Mouse (Mus musculus) ES-E14 (cell line): ENCODE data around the gene Armc12. TPM values are rescaled to one million over a fixed set of nuclear protein-coding genes. Genes with fewer than 3 reads are reported as not detected.

Experiments
- DNase-seq: peaks from one replicate; pipeline ENCODE4 v3.0.0-alpha.2; 2013; ENCODE audit warnings: low read depth, low spot score
- H3K27ac ChIP-seq: 2 replicates; pipeline ENCODE4 v1.5.1; 2012; ENCODE audit warnings: low read depth, mild to moderate bottlenecking, low read length, moderate library complexity, mixed read lengths; ENCODE audit not compliant: poor library complexity, insufficient read depth, severe bottlenecking
- H3K36me3 ChIP-seq: 2 replicates; pipeline ENCODE4 v1.6.1; 2012; ENCODE audit warnings: mild to moderate bottlenecking, low read length, moderate library complexity, mixed read lengths; ENCODE audit not compliant: control insufficient read depth, poor library complexity, insufficient read depth, severe bottlenecking
- H3K4me1 ChIP-seq, 2 experiments: fragments of 150-350 bp in 1 of 2; sonication (generic) in 1 of 2; 2 replicates each; pipeline ENCODE4 v1.6.1; 2012; ENCODE audit warnings: low read length in 2 of 2, mild to moderate bottlenecking in 1 of 2, mixed read lengths in 1 of 2; ENCODE audit not compliant: control insufficient read depth in 2 of 2, insufficient read depth in 2 of 2, poor library complexity in 1 of 2
- H3K4me3 ChIP-seq, 2 experiments: fragments of 150-350 bp in 1 of 2; sonication (generic) in 1 of 2; 2 replicates each; pipeline ENCODE4 v1.5.1; 2012; ENCODE audit warnings: low read length in 2 of 2, low read depth in 1 of 2, mild to moderate bottlenecking in 1 of 2, mixed read lengths in 1 of 2; ENCODE audit not compliant: insufficient read depth in 1 of 2, poor library complexity in 1 of 2, severe bottlenecking in 1 of 2
- H3K9ac ChIP-seq: 2 replicates; pipeline ENCODE4 v1.6.1; 2012; ENCODE audit warnings: low read depth, mild to moderate bottlenecking, low read length, mixed read lengths; ENCODE audit not compliant: poor library complexity, insufficient read depth, severe bottlenecking
- H3K9me3 ChIP-seq: fragments of 150-350 bp; sonication (generic); 2 replicates; pipeline ENCODE4 v1.6.1; 2012; ENCODE audit warnings: low read depth, mild to moderate bottlenecking, low read length; ENCODE audit not compliant: control insufficient read depth, insufficient read depth
- CHD2 ChIP-seq: IDR thresholded peaks from 2 replicates; pipeline ENCODE4 v1.6.1; 2014; ENCODE audit warnings: mild to moderate bottlenecking, low read depth, low read length, inconsistent platforms
- HCFC1 ChIP-seq: IDR thresholded peaks from 2 replicates; pipeline ENCODE4 v1.6.1; 2012; ENCODE audit warnings: low read length, inconsistent platforms, borderline replicate concordance; ENCODE audit not compliant: insufficient read depth
- MAFK ChIP-seq: IDR thresholded peaks from 2 replicates; pipeline ENCODE4 v1.6.1; 2014; ENCODE audit warnings: mild to moderate bottlenecking, low read depth, low read length, inconsistent platforms; ENCODE audit not compliant: insufficient read depth
- ZC3H11A ChIP-seq: IDR thresholded peaks from 2 replicates; pipeline ENCODE4 v1.6.1; 2012; ENCODE audit warnings: low read depth, mild to moderate bottlenecking, inconsistent platforms, low read length, borderline replicate concordance
- ZNF384 ChIP-seq: IDR thresholded peaks from 2 replicates; pipeline ENCODE4 v1.6.1; 2012; ENCODE audit warnings: low read depth, low read length, inconsistent platforms
- in situ Hi-C, 2 experiments: fragments of 600-800 bp; cut with MboI; formaldehyde crosslinking; loops; one replicate each; pipeline ENCODE4 v1.15.1; 2025; ENCODE audit warnings: low sequenced_read_pairs in 2 of 2, inconsistent platforms in 1 of 2; ENCODE audit not compliant: unreplicated experiment in 2 of 2
- total RNA-seq: library from RNA; depleted of rRNA; stranded (reverse); fragments of 300-350 nt; gene quantifications from 2 replicates; pipeline ENCODE4 v1.2.3, GENCODE M21; 2012; rRNA removed

The Armc12 gene
- total RNA-seq, 1 experiment = not detected

- TF ChIP-seq HCFC1 = no peak
- no peak for TF ChIP-seq ZC3H11A
- TF ChIP-seq CHD2 = no peak
- no peak for TF ChIP-seq ZNF384
- no peak for TF ChIP-seq MAFK
- H3K4me3 ChIP-seq = no peak overlapping the region
- H3K36me3 ChIP-seq = peaks cover 53% of the 10 kb centered on the region
- no peak for DNase-seq
- in situ Hi-C loops = no loop called here
- no peaks in the 10 kb centered on the region for H3K9me3 ChIP-seq
- H3K27ac ChIP-seq = peak overlapping the region; percentile 48; the same call in 1 of the 2 replicates
- peaks cover 10 to 45% of the 10 kb centered on the region in 2 experiments for H3K4me1 ChIP-seq
- no peak overlapping the region for H3K9ac ChIP-seq
Measured at GRCm38 (mm10) chr17:28588591-28588990, 58.0 kb downstream of the Armc12 start.

Other genes starting within 250 kb of the Armc12 start
- 25.9 and 39.8 TPM in 2 replicates for gene Fance, start 217.3 kb upstream of the Armc12 start, total RNA-seq
- 2,234 and 2,688 TPM in 2 replicates for gene Rpl10a, start 202.3 kb upstream of the Armc12 start, total RNA-seq
- 8.0 and 9.0 TPM in 2 replicates for gene Tead3, start 180.0 kb upstream of the Armc12 start, total RNA-seq
- gene Tulp1, start 165.6 kb upstream of the Armc12 start, total RNA-seq = 3.7 and 4.1 TPM in 2 replicates
- 43.6 and 45.7 TPM in 2 replicates for gene Fkbp5, start 13.3 kb upstream of the Armc12 start, total RNA-seq
- gene Clpsl2, start 18.6 kb downstream of the Armc12 start, total RNA-seq = not detected in 2 replicates
- gene Clps, start 30.0 kb downstream of the Armc12 start, total RNA-seq = 2.5 and 2.9 TPM in 2 replicates
- 0.76 and 1.7 TPM in 2 replicates for gene Lhfpl5, start 44.8 kb downstream of the Armc12 start, total RNA-seq
- gene Srpk1, start 91.9 kb downstream of the Armc12 start, total RNA-seq = 103 and 115 TPM in 2 replicates
- gene Slc26a8, start 159.4 kb downstream of the Armc12 start, total RNA-seq = 0.69 and 1.1 TPM in 2 replicates
- 65.9 and 77.3 TPM in 2 replicates for gene Mapk14, start 160.5 kb downstream of the Armc12 start, total RNA-seq
- gene AC170998.1, start 195.3 kb downstream of the Armc12 start, total RNA-seq = 2.5 and 4.1 TPM in 2 replicates
- gene Mapk13, start 238.5 kb downstream of the Armc12 start, total RNA-seq = 7.1 and 14.6 TPM in 2 replicates